Mouse (Mus musculus): ENCODE measurements around the gene Ensa. TPM values are rescaled to one million over a fixed set of nuclear protein-coding genes. Genes with fewer than 3 reads are reported as not detected.

Gene Ensa
- total RNA-seq, 2 experiments from 2014 or later, result 322 to 323 TPM

GRCm38 (mm10) chr3:95676745-95677419, 52.1 kb downstream of the Ensa start:
- DNase-seq (ENCODE audit: low spot score in 2 of 2), result peak; percentile 35 to 56

GRCm38 (mm10) chr3:95677420-95678090, 52.8 kb downstream of the Ensa start:
- DNase-seq (ENCODE audit: low spot score in 2 of 2), result no peak

- no peak for DNase-seq (ENCODE audit: low spot score in 2 of 2)
Observed at GRCm38 (mm10) chr3:95679551-95679950, 54.8 kb downstream of the Ensa start.

- DNase-seq (ENCODE audit: low spot score in 2 of 2), result no peak
Observed at GRCm38 (mm10) chr3:95680673-95681072, 55.9 kb downstream of the Ensa start.

GRCm38 (mm10) chr3:95681365-95681764, 56.6 kb downstream of the Ensa start:
- DNase-seq (ENCODE audit: low spot score in 2 of 2), result no peak

Other genes starting within 250 kb of the Ensa start
- gene 4930558C23Rik, start 222.2 kb upstream of the Ensa start, total RNA-seq (2021), result not detected
- gene Arnt, start 190.6 kb upstream of the Ensa start, total RNA-seq (2021), result 10 to 100 TPM; 31.4 to 32.7 TPM
- 1 to 10 TPM; 2.3 to 2.9 TPM for gene Ctsk, start 125.7 kb upstream of the Ensa start, total RNA-seq (2021)
- gene Ctss, start 98.2 kb upstream of the Ensa start, total RNA-seq (2021), result 10 to 100 TPM; 72.3 to 90.7 TPM
- gene Hormad1, start 65.3 kb upstream of the Ensa start, total RNA-seq (2021), result not detected
- gene Golph3l, start 36.1 kb upstream of the Ensa start, total RNA-seq (2021), result 10 to 100 TPM; 22.5 to 25.9 TPM
- gene Mcl1, start 33.8 kb downstream of the Ensa start, total RNA-seq (2021), result 10 to 100 TPM; 56.9 to 62.7 TPM
- gene Adamtsl4, start 62.9 kb downstream of the Ensa start, total RNA-seq (2021), result 1 to 10 TPM; 7.1 to 7.4 TPM
- gene Ecm1, start 114.6 kb downstream of the Ensa start, total RNA-seq (2021), result 10 to 100 TPM in 1 of 2 experiments, 1 to 10 TPM in 1; 10.0 to 10.5 TPM
- 10 to 100 TPM; 41.5 to 41.7 TPM for gene Tars2, start 135.2 kb downstream of the Ensa start, total RNA-seq (2021)
- 10 to 100 TPM; 60.1 to 63.0 TPM for gene Rprd2, start 193.9 kb downstream of the Ensa start, total RNA-seq (2021)
- gene Prpf3, start 230.9 kb downstream of the Ensa start, total RNA-seq (2021), result 10 to 100 TPM; 33.8 to 34.4 TPM
- gene Mrps21, start 246.5 kb downstream of the Ensa start, total RNA-seq (2021), result 100 to 1,000 TPM; 134 to 158 TPM